Mouse (Mus musculus): ENCODE data around the gene Bmp5.

- no peak for TF ChIP-seq CTCF (IDR thresholded peaks at IDR 0.05; ENCODE audit: borderline replicate concordance, extremely low read depth, insufficient read depth, insufficient read length)
- TF ChIP-seq POLR2A (IDR thresholded peaks at IDR 0.05; ENCODE audit: borderline replicate concordance, extremely low read depth, insufficient read depth, insufficient read length, poor library complexity, severe bottlenecking): no peak
Observed at GRCm38 (mm10) chr9:75818400-75818799, 43.2 kb downstream of the Bmp5 start.

Measured in brain, embryonic 14.5 days (tissue).